Mouse (Mus musculus) liver, embryonic 14.5 days (tissue): ENCODE results near the gene Gpatch8. TPM values are rescaled to one million over a fixed set of nuclear protein-coding genes. Genes with fewer than 3 reads are reported as not detected.
A peak's percentile ranks its signal among the peaks of the same experiment; 100 is the strongest.

Experiments
- ATAC-seq: fragments of 200-750 bp; cut with Nextera tagmentation; 2 replicates; pipeline ENCODE4 v1.8.0; 2017; ENCODE audit warnings: moderate number of reproducible peaks, mild to moderate bottlenecking, moderate library complexity; ENCODE audit not compliant: insufficient read depth
- DNase-seq, 3 experiments: peaks; one replicate each; pipeline ENCODE4 v3.0.0-alpha.2; 2012 to 2013; ENCODE audit warnings: low read depth in 3 of 3, low spot score in 3 of 3
- H3K27ac ChIP-seq: fragments of 300-500 bp; sonication (generic); 2 replicates; pipeline ENCODE4 v1.5.1; 2014; ENCODE audit warnings: moderate library complexity, mild to moderate bottlenecking, control low read depth, inconsistent platforms
- H3K27me3 ChIP-seq: fragments of 300-500 bp; sonication (generic); 2 replicates; pipeline ENCODE4 v1.6.1; 2014; ENCODE audit warnings: mild to moderate bottlenecking, low read length, moderate library complexity; ENCODE audit not compliant: control insufficient read depth, insufficient read depth
- H3K36me3 ChIP-seq: fragments of 300-500 bp; sonication (generic); replicated peaks from 2 replicates; pipeline ENCODE4 v1.6.1; 2014; ENCODE audit warnings: low read depth; ENCODE audit not compliant: control insufficient read depth, insufficient read depth
- H3K4me1 ChIP-seq, 2 experiments: fragments of 200-500 bp in 1 of 2; fragments of 300-500 bp in 1 of 2; sonication (generic) in 1 of 2; replicated peaks; 2 replicates each; pipeline ENCODE4 v1.6.1; 2012 to 2014; ENCODE audit warnings: antibody characterized with exemption in 1 of 2, inconsistent platforms in 1 of 2, low read length in 1 of 2; ENCODE audit not compliant: control insufficient read depth in 2 of 2, insufficient read depth in 2 of 2
- H3K4me2 ChIP-seq: fragments of 300-500 bp; sonication (generic); 2 replicates; pipeline ENCODE4 v1.6.1; 2014; ENCODE audit warnings: low read depth, mild to moderate bottlenecking, control low read depth, moderate library complexity
- H3K4me3 ChIP-seq, 2 experiments: fragments of 200-500 bp in 1 of 2; fragments of 300-500 bp in 1 of 2; sonication (generic) in 1 of 2; 2 replicates each; pipeline ENCODE4 v1.5.1; 2012 to 2014; ENCODE audit warnings: low read depth in 2 of 2, low read length in 2 of 2, mild to moderate bottlenecking in 2 of 2, control low read depth in 1 of 2, inconsistent platforms in 1 of 2, moderate library complexity in 1 of 2; ENCODE audit not compliant: insufficient read depth in 1 of 2
- H3K9ac ChIP-seq: fragments of 300-500 bp; sonication (generic); replicated peaks from 2 replicates; pipeline ENCODE4 v1.6.1; 2014; ENCODE audit warnings: mild to moderate bottlenecking, control low read depth, moderate library complexity
- H3K9me3 ChIP-seq: fragments of 300-500 bp; sonication (generic); 2 replicates; pipeline ENCODE4 v1.6.1; 2016; ENCODE audit warnings: low read length, mixed read lengths; ENCODE audit not compliant: control insufficient read depth
- CTCF ChIP-seq: IDR thresholded peaks from 2 replicates; pipeline ENCODE4 v1.5.1; 2016; ENCODE audit warnings: antibody characterized with exemption, low read depth, control low read depth
- EP300 ChIP-seq: IDR thresholded peaks from 2 replicates; pipeline ENCODE4 v1.6.1; 2016; ENCODE audit warnings: antibody characterized with exemption, low read depth
- WGBS: fragments of 180-500 bp; shearing (Covaris S2); extraction: QIAGEN DNeasy Blood & Tissue Kit; methylation state at CpG from one replicate; pipeline ENCODE4 v1.1.7; 2014; ENCODE audit not compliant: insufficient replicate concordance; 5-methylcytosine and 5-hydroxymethylcytosine counted together
- polyA plus RNA-seq, 2 experiments: library from polyadenylated mRNA; depleted of rRNA in 1 of 2; stranded (reverse) in 1 of 2; unstranded in 1 of 2; fragments of >200 nt; fragmentation: Nextera tagmentation in 1 of 2; extraction: Ambion mirVana in 1 of 2; gene quantifications; 2 replicates each; pipeline versions ENCODE4 v1.2.1 to v1.2.3; 2012 to 2014

Gene Gpatch8
- polyA plus RNA-seq, 2 experiments: 7.5 to 14.1 TPM

DNA sequence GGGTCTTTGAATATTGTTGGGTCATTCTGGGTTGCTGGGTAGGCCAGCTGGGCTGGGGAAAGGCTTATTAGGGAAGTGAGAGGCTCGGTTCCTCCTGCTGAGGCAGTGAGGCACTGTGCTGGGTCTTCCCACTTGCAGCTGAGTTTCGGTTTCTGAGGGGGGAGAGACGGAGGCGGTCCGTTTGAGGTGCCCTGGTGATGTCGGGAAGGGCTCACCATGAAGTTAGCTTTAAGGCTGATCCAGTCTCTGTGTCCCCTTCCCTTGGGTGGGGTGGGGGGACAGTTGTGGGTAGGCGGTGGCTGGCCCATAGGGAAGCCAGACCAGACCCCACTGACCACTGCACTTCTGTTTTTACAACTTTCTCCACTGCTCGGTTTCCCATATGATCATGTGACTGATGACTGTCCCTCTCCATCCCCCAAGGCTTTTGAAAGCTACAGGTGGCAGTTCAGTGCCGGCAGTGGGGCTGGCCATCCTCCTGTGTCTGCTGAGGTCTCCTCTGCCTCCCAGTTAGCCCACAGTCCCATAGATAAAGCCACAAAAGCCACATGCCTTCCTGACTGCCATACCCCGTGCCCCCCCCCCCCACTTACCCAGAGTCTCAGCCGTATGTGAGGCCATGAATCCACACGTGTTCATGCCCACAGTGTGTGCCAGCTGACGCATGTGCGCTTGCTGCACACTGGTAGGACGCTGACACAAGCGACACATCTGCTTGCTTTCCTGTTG lies 123.9 kb downstream of the Gpatch8 start:
- no peak for ATAC-seq
- H3K4me2 ChIP-seq: peak overlapping the region; percentile 1; the same call in 1 of the 2 replicates
- DNase-seq: no peak
- no peaks in the 10 kb centered on the region for H3K9me3 ChIP-seq
- H3K4me3 ChIP-seq: peak overlapping the region in 1 of 2 experiments; percentile 17; a peak in 2 of 4 replicates
- H3K27me3 ChIP-seq: peaks cover 4% of the 10 kb centered on the region
- H3K36me3 ChIP-seq: no peaks in the 10 kb centered on the region
- H3K4me1 ChIP-seq: peaks cover 5 to 14% of the 10 kb centered on the region in 2 experiments; a peak in 3 of 4 replicates
- WGBS: 16% methylated on average over 16 of the region's 16 CpGs
- H3K9ac ChIP-seq: no peak overlapping the region
- no peak overlapping the region for H3K27ac ChIP-seq
- TF ChIP-seq CTCF (no peak), EP300 (no peak)

DNA sequence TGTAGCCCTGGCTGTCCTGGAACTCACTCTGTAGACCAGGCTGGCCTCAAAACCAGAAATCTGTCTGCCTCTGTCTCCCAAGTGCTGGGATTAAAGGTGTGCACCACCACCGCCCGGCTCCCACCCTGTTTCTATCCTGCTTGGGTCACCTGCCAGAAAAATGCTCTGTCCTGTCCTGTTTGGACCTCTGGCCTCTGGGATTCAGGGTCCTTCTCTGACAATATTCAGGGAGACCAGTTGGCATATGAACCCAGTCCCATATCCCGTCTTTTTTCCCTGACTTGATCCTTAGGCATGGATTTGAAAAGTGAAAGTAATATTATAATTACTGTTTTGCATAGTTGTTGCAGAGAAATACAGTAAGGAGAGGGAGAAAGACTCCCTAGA lies 124.5 kb downstream of the Gpatch8 start:
- Histone ChIP-seq H3K36me3 (no peaks in the 10 kb centered on the region), H3K9ac (no peak overlapping the region), H3K9me3 (no peaks in the 10 kb centered on the region), H3K4me2 (peak overlapping the region; percentile 1; the same call in 1 of the 2 replicates), H3K27ac (no peak overlapping the region), H3K27me3 (no peaks in the 10 kb centered on the region; the same call in 1 of the 2 replicates), H3K4me1 (peaks cover 5 to 14% of the 10 kb centered on the region in 2 experiments; a peak in 3 of 4 replicates), H3K4me3 (no peak overlapping the region)
- TF ChIP-seq EP300 (no peak), CTCF (no peak)
- no peak for ATAC-seq
- DNase-seq: no peak
- 69% methylated on average over 3 of the region's 3 CpGs for WGBS

DNA sequence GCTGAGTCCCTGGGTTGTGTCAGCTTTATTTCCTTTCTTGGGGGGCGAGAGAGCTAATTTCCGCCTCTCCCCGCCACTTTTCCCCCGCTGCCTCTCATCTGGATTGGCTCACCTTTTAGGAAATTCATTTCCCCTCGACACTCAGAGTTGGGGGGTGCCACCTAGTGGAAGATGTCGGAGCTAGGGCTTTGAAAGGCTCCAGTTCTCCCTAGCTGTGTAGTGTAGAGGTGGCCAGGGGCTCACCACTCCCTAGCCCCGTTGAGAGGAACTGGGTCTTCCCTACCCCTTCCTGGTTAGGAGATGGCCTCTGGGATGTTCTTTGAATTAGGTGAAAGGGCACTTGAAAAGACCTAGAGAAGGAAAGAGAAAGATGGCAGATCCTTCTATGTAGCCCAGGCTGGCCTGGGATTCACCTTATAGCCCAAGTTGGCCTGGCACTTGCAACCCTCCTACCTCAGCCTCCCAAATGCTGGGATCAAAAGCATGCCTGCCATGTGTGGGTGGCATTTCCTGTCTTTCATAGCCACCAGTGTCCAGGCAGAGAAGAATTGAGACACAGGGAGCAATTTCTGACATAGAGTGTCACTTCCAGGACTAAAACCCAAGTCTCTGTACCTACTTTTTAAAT lies 125.1 kb downstream of the Gpatch8 start:
- WGBS: 1% methylated on average over 7 of the region's 7 CpGs

DNA sequence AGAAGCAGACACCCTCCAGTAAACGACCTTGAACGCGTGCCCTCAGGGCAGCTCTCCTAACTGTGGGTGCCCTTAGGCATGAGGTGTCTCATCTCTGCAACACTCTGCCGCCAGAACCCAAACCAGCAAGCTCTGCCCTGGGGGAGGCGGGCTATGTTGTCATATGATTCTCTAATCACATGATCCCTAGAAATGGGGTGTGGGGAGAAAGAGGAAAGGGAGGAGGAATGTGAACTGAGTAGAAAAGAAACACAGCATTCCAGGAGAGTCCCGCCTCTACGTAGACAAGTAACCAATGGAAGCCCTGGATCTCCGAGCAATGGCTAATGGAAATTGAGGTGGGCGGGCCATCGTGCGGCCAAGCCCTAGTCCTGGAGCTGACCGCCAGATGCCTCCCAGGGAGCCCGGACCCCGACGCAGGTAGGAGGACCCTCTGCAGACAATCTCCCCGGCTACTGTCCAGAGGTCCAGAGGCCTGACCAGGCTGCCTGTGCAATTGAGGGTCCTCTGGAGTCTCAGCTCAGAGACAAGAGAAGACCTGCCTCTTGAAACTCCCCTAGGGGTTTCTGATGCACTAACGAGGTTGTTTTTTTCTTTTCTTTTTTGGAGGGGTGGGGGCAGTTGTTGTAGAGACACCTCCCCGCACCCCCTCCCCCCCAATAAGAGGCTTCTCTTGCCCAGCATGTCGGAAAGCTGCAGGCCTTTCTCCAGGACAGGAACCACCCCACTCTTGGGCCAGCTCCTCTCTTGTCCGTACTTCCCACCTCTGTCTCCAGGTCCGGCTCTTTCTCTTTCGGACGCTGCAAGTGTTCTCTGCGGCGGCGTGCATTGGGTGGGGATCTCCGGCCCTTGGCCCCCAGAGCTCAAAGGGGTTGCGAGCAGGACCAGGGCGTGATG lies 125.8 kb downstream of the Gpatch8 start, which contains the start of gene Grn:
TSS of gene Grn (plus strand) at position 195 of the 897 bp plus-strand sequence.
- no peak for TF ChIP-seq EP300
- TF ChIP-seq CTCF: 0 out of 2 replicates have a peak, but pooled peaks have one; percentile 2
- Histone ChIP-seq H3K4me2 (peak within 1 kb of the TSS; percentile 99), H3K27ac (peak within 1 kb of the TSS; percentile 35), H3K9me3 (no peaks in the 10 kb centered on the region), H3K9ac (peak within 1 kb of the TSS; percentile 56), H3K4me3 (peak within 1 kb of the TSS; percentile 66 to 70), H3K4me1 (peaks cover 5 to 14% of the 10 kb centered on the region in 2 experiments; a peak in 3 of 4 replicates), H3K27me3 (no peaks in the 10 kb centered on the region; the same call in 1 of the 2 replicates), H3K36me3 (no peaks in the 10 kb centered on the region)
- DNase-seq (peak; percentile 75 to 81 (median 78)), ATAC-seq (peak; percentile 84)
- WGBS: under 1% methylated on average over 29 of the region's 29 CpGs

More for the DNA sequence above, 125.1 kb downstream of the Gpatch8 start:
- H3K9me3 ChIP-seq: no peaks in the 10 kb centered on the region
- DNase-seq (peak in 2 of 3 experiments; percentile 55 to 74), ATAC-seq (peak; percentile 50; the same call in 1 of the 2 replicates)
- H3K9ac ChIP-seq: peak overlapping the region; percentile 56
- peaks cover 5 to 14% of the 10 kb centered on the region in 2 experiments; a peak in 3 of 4 replicates for H3K4me1 ChIP-seq
- H3K36me3 ChIP-seq: no peaks in the 10 kb centered on the region
- no peaks in the 10 kb centered on the region; the same call in 1 of the 2 replicates for H3K27me3 ChIP-seq
- TF ChIP-seq EP300: no peak
- TF ChIP-seq CTCF: peak; percentile 89
- peak overlapping the region; percentile 35; the same call in 1 of the 2 replicates for H3K27ac ChIP-seq
- peak overlapping the region; percentile 99 for H3K4me2 ChIP-seq
- peak overlapping the region; percentile 66 to 70 for H3K4me3 ChIP-seq
